Mouse (Mus musculus) E14TG2a.4 (cell line): ENCODE data around the gene Adora3.

Experiments
- CTCF ChIP-seq: conservative IDR thresholded peaks from 2 replicates; pipeline ENCODE4 v1.5.1; 2014; ENCODE audit warnings: low read length
- NANOG ChIP-seq: IDR thresholded peaks from 2 replicates; pipeline ENCODE4 v1.6.1; 2014; ENCODE audit warnings: borderline replicate concordance, low read length, mixed read lengths

DNA sequence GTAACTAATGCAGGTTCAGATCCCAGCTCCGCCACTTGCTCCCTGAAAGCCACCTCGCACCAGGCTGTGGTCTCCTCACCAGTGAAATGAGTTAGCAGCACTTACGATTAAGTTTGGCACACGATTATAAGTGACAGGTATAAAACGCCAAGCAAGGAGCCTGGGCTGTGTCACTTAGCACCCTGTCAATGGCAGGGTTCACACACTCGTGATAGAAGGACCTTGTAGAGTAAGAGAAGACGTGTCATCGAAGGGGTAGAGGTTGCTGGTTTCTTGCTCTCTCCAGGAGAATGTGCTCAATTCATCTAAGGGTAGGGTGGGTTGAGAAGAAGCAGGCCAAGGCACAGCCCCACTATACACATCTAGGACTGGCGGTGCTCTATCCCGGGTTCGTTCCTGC is 28.2 kb downstream of the Adora3 start:
- no peak for TF ChIP-seq CTCF
- TF ChIP-seq NANOG, result no peak
